Mouse (Mus musculus) ES-Bruce4 (cell line): ENCODE data around the gene Wdpcp.

Experiments used
- CTCF ChIP-seq: IDR thresholded peaks from one replicate; pipeline ENCODE4 v1.8.1; 2011; ENCODE audit warnings: low read depth, low read length
- EP300 ChIP-seq: IDR thresholded peaks from 2 replicates; pipeline ENCODE4 v1.6.1; 2011; ENCODE audit warnings: low read depth, low read length; ENCODE audit not compliant: insufficient read depth
- POLR2A ChIP-seq: IDR thresholded peaks from one replicate; pipeline ENCODE4 v1.8.1; 2011; ENCODE audit warnings: low read length; ENCODE audit not compliant: insufficient read depth

- TF ChIP-seq CTCF (no peak), EP300 (no peak), POLR2A (no peak)
Measured at GRCm38 (mm10) chr11:21552049-21552448, 20.0 kb upstream of the Wdpcp start.
